Mouse (Mus musculus) adrenal gland, postnatal 36 days (tissue): ENCODE data around the gene Sema3d. TPM values are rescaled to one million over a fixed set of nuclear protein-coding genes. Genes with fewer than 3 reads are reported as not detected.

ENCODE experiments used
- DNase-seq, 2 experiments: peaks; one replicate each; pipeline ENCODE4 v3.0.0; 2021; ENCODE audit warnings: mixed read lengths in 1 of 2
- total RNA-seq, 2 experiments: library from RNA; stranded (reverse); gene quantifications; 2 replicates each; pipeline ENCODE4 v1.2.3; 2021

The Sema3d gene
- total RNA-seq, 2 experiments from 2014 or later, result 2.9 to 3.1 TPM

- no peak for DNase-seq
Observed at GRCm38 (mm10) chr5:12499037-12499436, 115.9 kb downstream of the Sema3d start.

GRCm38 (mm10) chr5:12499791-12500504 lies 116.8 kb downstream of the Sema3d start:
- DNase-seq, result no peak

DNA sequence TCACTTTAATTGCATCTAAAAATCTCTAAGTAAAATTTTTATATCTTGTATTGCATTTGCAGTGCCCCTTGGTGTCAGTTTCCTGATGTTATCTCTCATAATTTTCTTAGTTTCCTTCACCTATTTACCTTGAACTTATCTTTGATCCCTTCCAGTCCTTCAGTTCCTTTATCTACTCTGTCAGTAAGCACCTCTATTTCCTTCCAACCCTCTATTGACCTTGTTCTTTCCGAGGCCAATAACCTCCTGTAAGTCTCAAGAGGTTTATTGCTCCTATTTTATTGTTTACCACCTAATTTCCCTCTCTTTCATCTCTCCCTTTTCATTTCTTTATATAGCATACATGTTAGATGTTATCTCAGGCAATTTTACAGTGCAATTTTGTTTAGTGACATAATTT lies 129.3 kb downstream of the Sema3d start:
- no peak for DNase-seq

DNA sequence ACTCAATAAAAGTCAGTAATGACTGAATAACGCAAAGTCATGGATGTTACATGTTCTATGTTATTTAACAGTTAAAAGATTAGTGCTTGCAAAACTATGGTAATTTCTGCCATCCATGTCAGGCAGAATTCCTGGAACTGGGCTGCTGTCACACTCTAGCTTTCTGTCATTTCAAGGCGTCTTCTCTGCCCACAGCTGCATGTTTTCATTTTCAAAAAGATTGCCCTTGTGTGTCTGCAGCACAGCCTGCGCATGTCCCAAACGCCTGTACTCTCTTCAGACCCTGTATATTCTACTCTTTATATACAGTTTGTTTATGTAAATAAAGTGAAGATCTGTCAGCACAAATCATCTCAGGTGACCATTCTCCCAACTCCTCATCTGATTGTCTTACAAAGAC lies 132.1 kb downstream of the Sema3d start:
- no peak for DNase-seq

GRCm38 (mm10) chr5:12525235-12525767 lies 142.1 kb downstream of the Sema3d start:
- DNase-seq, result no peak

DNA sequence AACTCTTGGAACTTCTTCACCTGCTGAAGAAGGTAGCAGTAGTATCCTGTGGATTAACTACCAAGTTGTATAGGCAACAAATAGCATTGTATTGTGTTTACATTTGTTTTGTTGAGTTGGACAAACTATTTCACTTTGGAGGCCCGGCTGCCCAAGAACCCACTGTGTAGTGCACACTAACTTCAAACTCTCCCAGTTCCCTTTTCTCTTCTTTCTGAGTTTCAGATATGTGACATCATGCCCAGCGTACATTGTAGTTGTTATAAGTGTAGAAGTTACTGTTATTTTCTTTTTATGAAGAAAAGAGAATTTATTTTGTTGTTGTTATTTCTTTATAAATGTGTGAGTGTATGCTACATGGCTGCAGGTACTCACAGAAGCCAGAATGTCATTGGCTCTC lies 145.4 kb downstream of the Sema3d start:
- DNase-seq, result no peak

DNA sequence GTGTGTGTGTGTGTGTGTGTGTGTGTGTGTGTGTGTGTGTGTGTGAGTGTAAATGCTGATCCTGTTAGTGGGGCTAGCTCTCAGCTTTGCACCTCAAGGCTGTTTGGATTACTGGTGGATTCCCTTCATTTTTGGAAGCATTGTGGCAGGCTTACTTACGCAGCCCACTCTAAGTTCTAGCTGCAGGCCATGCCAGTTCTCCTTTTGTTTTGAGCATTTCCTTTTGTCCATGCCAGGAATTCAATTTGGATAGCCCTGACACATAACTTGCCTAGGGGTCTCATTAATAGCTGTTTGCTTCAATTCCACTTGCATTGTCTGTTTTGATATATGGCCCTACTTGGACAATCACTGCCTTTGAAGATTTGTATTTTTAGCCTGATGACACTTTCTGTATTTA lies 146.6 kb downstream of the Sema3d start:
- no peak for DNase-seq

DNA sequence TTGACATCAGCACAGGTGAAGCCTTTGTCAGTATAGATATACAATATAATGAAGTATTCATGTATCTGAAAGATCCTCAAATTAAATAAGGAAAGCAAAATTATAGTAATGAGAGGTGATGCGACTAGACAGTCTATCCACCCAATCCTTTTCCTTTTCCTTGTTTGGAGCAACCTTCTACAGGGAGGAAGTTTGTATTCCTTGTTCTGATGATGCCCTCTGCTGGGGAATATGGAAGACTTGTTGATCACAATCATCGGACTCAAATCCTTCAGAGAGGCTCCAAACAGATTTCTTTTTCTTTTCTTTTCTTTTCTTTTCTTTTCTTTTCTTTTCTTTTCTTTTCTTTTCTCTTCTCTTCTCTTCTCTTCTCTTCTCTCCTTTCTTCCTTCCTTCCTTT lies 158.1 kb downstream of the Sema3d start:
- DNase-seq, result peak in 1 of 2 experiments; percentile 23

DNA sequence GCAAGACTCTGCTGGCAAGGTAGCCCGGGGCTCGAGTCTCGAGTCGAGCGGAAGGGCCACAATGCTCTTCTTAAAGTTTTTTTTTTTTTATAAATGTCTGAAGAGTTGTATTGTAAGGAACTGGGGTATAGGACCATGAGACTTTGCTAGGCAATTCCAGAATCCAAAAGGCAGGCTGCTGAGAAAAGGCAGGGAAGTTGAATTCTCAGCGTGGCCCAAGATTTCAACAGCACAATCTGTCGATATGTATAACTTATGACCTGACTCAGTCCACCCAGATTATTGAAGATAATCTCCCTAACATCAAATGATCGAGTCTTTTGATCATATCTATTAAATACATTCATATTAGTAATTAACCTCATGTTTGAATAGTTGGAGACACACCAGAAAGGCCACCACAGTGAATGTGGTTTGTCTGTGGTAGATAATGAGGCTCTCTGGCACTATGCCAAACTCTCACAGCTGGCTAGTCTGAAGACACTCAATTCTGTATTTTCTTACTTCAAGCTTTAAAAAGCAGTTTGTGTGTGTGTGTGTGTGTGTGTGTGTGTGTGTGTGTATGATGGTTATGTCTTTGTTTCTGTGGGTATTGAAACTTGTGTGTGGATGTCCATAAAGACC lies 166.0 kb downstream of the Sema3d start:
- no peak for DNase-seq

GRCm38 (mm10) chr5:12555401-12555800 lies 172.2 kb downstream of the Sema3d start:
- DNase-seq, result no peak

- DNase-seq, result peak in 1 of 2 experiments; percentile 8
Observed at GRCm38 (mm10) chr5:12557889-12558288, 174.7 kb downstream of the Sema3d start.

- DNase-seq, result no peak
Observed at GRCm38 (mm10) chr5:12561740-12562139, 178.6 kb downstream of the Sema3d start.

- DNase-seq, result peak; percentile 29 to 57
Observed at GRCm38 (mm10) chr5:12562204-12562603, 179.0 kb downstream of the Sema3d start.

- DNase-seq, result no peak
Observed at GRCm38 (mm10) chr5:12563132-12563531, 179.9 kb downstream of the Sema3d start.

GRCm38 (mm10) chr5:12564602-12565220 lies 181.5 kb downstream of the Sema3d start:
- peak in 1 of 2 experiments; percentile 10 for DNase-seq

- DNase-seq, result no peak
Observed at GRCm38 (mm10) chr5:12566568-12566967, 183.4 kb downstream of the Sema3d start.

- no peak for DNase-seq
Observed at GRCm38 (mm10) chr5:12574551-12574950, 191.4 kb downstream of the Sema3d start.

DNA sequence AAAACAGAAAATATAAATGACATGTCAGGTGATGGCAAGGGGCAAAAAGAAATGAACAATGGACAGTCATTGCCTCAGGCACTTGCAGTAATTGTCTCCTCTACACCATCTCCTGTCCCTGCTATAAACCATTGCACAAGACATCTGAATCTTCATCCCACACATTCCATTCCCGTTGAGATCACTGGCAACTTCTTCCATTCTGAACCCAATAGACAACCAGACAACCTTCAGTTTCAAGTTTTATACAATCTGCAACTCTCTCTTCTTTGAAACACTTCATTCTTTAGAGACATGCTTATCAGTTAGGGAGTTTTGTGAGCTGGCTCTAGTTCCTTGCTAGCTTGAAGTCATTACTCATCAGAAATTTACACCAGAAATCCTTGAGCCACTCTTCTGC lies 192.1 kb downstream of the Sema3d start:
- DNase-seq, result no peak

DNA sequence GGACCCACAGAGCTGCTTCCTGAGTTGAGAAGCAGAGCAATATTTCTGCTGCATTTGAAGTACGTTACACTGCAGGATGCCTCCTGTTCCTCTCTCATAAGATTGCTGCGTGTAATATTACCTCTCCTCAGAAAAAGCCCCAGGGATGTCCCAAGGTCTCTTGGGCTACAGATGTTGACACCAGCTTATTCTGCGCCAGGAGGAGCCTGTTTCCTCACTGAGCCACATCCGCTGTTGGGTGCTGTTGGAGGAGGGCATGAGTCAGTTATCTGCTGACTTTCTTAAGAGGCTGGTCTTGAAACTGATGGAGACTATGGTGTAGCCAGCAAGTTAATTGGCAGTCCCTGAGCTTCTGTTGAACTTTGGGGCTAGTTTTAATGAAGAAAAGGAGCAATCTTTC lies 196.6 kb downstream of the Sema3d start:
- no peak for DNase-seq

DNA sequence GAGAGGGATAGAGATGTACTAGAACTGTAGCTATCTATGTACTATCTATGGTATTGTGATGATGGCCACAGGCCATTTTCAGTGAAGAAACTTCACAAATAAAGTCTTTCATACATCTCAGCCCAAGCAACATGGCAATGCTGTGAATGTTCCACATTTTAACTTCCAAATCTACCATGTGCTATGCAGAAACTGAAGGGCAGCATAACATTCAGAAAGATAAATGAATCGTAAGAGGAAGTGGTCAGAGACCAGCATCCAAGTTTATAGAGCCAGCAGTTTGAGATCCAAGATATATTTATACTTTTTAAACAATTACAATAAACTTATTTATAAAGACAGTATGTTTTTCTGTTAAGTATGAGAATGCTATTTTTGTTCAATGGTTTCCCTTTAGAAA lies 199.4 kb downstream of the Sema3d start:
- DNase-seq, result no peak

DNA sequence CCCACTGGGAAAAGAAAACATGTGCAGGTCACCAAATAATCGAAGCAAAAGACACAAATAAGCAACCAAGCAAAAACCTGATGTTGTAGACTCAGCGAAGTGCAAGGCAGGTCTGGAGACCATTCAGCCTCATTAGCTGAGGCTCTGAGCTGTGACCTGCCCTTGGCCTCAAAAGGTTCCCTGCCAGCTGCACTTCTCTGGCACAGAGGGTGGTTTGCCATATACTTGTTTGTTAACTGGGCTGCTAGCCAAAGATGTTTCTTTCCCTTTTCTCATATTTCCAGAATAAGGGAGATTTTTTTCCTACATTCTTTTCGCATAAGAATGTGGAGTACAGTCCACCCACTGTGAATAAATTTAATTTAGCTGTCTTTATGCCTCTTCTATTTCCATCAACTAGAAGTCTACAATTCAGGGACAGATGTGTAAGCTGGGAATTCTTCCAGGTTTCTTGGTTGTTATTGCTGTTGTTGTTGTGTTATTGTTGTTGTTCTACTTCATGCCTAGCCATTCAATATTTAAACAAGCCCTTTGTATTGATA lies 200.2 kb downstream of the Sema3d start:
- DNase-seq, result peak; percentile 21 to 34

- no peak for DNase-seq
Observed at GRCm38 (mm10) chr5:12584886-12585285, 201.7 kb downstream of the Sema3d start.
